Mouse (Mus musculus) midbrain, embryonic 13.5 days (tissue): ENCODE results near the gene Pdzrn4. TPM values are rescaled to one million over a fixed set of nuclear protein-coding genes. Genes with fewer than 3 reads are reported as not detected.

Source experiments
- ATAC-seq: fragments of 200-750 bp; cut with Nextera tagmentation; 2 replicates; pipeline ENCODE4 v1.8.0; 2017; ENCODE audit warnings: mild to moderate bottlenecking, moderate TSS enrichment, moderate library complexity
- H3K27ac ChIP-seq: fragments of 300-500 bp; sonication (generic); 2 replicates; pipeline ENCODE4 v1.5.1; 2015; ENCODE audit warnings: inconsistent platforms, mild to moderate bottlenecking, moderate library complexity
- H3K27me3 ChIP-seq: fragments of 300-500 bp; sonication (generic); 2 replicates; pipeline ENCODE4 v1.6.1; 2015; ENCODE audit warnings: mild to moderate bottlenecking, inconsistent platforms
- H3K36me3 ChIP-seq: fragments of 300-500 bp; sonication (generic); 2 replicates; pipeline ENCODE4 v1.6.1; 2015; ENCODE audit warnings: mild to moderate bottlenecking, inconsistent platforms
- H3K4me1 ChIP-seq: fragments of 300-500 bp; sonication (generic); replicated peaks from 2 replicates; pipeline ENCODE4 v1.6.1; 2015; ENCODE audit warnings: inconsistent platforms
- H3K4me2 ChIP-seq: fragments of 300-500 bp; sonication (generic); replicated peaks from 2 replicates; pipeline ENCODE4 v1.6.1; 2015; ENCODE audit warnings: moderate library complexity, mild to moderate bottlenecking, inconsistent platforms
- H3K4me3 ChIP-seq: fragments of 300-500 bp; sonication (generic); replicated peaks from 2 replicates; pipeline ENCODE4 v1.5.1; 2015; ENCODE audit warnings: mild to moderate bottlenecking, inconsistent platforms
- H3K9ac ChIP-seq: fragments of 300-500 bp; sonication (generic); replicated peaks from 2 replicates; pipeline ENCODE4 v1.6.1; 2015; ENCODE audit warnings: mild to moderate bottlenecking, inconsistent platforms
- H3K9me3 ChIP-seq: fragments of 300-500 bp; sonication (generic); 2 replicates; pipeline ENCODE4 v1.6.1; 2016; ENCODE audit warnings: mild to moderate bottlenecking, inconsistent platforms
- WGBS: fragments of 180-500 bp; shearing (Covaris S2); methylation state at CpG from one replicate; pipeline ENCODE4 v1.1.7; 2015; 5-methylcytosine and 5-hydroxymethylcytosine counted together
- polyA plus RNA-seq: library from polyadenylated mRNA; unstranded; fragments of >200 nt; fragmentation: Nextera tagmentation; extraction: Ambion mirVana; gene quantifications from 2 replicates; pipeline ENCODE4 v1.2.1, GENCODE M21; 2015

The Pdzrn4 gene
- polyA plus RNA-seq, 1 experiment from 2014 or later = 23.8 TPM

DNA sequence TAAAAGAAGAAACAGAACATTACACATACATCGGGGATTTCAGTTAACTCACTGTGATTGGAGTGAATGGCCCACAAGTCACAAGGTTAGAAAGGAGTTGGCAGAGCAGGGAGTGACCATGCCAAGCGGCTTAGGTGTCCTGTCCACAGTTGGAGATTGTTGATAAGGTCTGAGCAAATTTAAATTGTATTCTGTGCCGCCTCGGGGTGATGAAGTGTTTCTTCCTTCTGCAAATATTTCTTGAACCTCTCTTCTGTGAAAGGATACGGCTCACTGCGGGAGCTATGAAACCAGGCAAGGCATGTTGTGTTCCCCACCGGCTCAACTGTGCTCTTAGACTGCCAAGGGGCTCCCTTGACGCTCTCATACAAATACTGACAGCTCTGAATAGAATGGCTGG is 112.7 kb downstream of the Pdzrn4 start:
- no peak for ATAC-seq
- Histone ChIP-seq H3K4me1 (no peaks in the 10 kb centered on the region), H3K27me3 (no peaks in the 10 kb centered on the region), H3K36me3 (no peaks in the 10 kb centered on the region), H3K27ac (no peak overlapping the region), H3K9me3 (no peaks in the 10 kb centered on the region), H3K9ac (no peak overlapping the region), H3K4me3 (no peak overlapping the region), H3K4me2 (no peak overlapping the region)
- WGBS = 86% methylated on average over 8 of the region's 8 CpGs

DNA sequence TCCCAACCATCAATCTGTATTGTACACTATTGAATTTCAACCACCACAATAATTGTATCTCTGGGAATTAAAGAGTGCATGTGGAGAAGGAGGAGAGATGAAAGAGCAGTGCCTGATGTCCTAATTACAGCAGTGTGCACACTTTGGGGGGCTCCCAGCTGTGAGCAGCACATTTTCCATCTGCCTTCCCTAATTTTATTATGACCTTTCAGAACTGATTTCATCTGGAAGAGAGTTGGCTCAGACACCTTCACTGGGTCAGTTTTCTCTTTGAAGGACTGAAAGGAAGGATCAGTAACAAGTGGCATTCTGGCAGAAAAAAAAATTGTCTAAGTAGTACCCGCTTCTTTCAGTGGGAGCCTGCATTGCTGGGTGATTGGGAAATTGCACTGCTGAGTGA is 119.0 kb downstream of the Pdzrn4 start:
- peaks cover 3% of the 10 kb centered on the region for H3K4me1 ChIP-seq
- H3K9me3 ChIP-seq = no peaks in the 10 kb centered on the region
- no peak overlapping the region for H3K4me2 ChIP-seq
- ATAC-seq = no peak
- H3K27me3 ChIP-seq = no peaks in the 10 kb centered on the region
- H3K4me3 ChIP-seq = no peak overlapping the region
- no peak overlapping the region for H3K9ac ChIP-seq
- H3K27ac ChIP-seq = no peak overlapping the region
- no peaks in the 10 kb centered on the region for H3K36me3 ChIP-seq
- 56% methylated on average over 1 of the region's 1 CpGs for WGBS

DNA sequence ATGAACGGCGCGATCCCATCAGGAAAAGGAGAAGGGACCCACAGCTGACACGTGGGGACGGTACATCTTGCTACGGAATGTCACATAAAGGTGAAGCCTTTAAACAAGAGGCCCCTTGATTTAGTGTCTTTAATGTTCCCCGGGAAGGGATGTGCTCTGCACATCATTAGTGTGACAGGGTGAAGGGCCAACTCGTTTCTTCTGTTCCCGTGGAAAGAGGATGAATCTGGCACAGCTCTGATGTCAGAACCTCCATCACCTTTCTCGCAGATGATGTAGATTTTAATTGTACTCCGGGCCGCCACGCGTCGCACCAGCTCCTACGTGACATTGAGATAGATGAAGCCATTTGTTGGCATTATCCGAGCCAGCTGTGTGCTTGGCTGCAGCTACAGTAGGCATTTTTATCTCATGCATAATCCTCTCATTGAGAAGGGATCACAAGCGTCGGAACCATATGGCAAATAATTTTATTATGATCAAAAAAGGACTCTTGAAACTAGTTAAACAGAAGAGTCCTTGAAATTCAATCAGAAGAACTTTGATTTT is 124.1 kb downstream of the Pdzrn4 start:
- H3K4me2 ChIP-seq = peak overlapping the region; percentile 34; the same call in 1 of the 2 replicates
- peak overlapping the region; percentile 1; the same call in 1 of the 2 replicates for H3K27ac ChIP-seq

DNA sequence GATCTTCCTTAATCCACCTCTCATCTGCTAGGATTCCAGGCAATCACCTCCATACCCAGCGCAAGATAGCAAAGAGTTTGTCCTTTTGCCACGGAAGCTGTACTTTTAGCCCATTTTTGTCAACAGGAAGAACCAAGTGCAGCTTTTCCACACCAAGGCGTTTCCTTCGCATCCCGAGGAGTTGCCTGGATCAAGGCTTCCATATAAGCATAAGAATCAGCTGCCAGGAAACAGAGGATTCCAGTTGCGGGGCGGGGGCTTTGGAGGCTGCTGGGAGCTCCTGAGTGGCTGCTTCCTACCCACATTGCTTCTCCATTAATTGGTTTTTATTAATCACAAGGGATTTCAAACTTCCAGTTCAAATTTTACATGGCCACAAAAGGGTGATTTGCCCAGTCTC is 125.0 kb downstream of the Pdzrn4 start:
- ATAC-seq = no peak
- Histone ChIP-seq H3K9ac (no peak overlapping the region), H3K27ac (no peak overlapping the region; the same call in 1 of the 2 replicates), H3K4me2 (peak overlapping the region; percentile 19), H3K36me3 (no peaks in the 10 kb centered on the region), H3K27me3 (no peaks in the 10 kb centered on the region), H3K4me3 (no peak overlapping the region), H3K9me3 (peaks cover under 1% of the 10 kb centered on the region; the same call in 1 of the 2 replicates), H3K4me1 (peaks cover 23% of the 10 kb centered on the region)
- 27% methylated on average over 7 of the region's 7 CpGs for WGBS

More for the DNA sequence above, 124.1 kb downstream of the Pdzrn4 start:
- WGBS = 39% methylated on average over 19 of the region's 19 CpGs
- Histone ChIP-seq H3K4me3 (no peak overlapping the region), H3K36me3 (no peaks in the 10 kb centered on the region), H3K27me3 (no peaks in the 10 kb centered on the region), H3K9ac (no peak overlapping the region), H3K9me3 (no peaks in the 10 kb centered on the region), H3K4me1 (peaks cover 23% of the 10 kb centered on the region)
- ATAC-seq = peak; percentile 73

DNA sequence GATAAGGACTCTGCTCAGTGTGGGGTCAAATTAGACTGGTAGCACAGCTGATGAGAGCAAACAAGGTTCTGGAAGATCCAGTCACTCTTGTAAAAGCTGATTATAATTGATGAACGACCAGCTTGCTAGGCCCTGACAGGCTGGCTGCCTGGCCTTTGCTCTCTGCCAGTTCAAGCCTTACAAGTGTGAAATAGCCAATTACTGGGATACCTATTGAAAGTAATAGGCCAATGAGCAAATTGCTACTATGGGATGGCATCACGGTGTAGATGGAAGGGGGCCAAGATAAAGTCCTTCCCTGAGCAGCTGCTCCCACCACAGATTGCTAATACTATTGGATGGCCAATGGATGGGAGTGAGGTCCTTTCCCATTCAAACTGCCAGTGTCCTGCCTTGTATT is 128.2 kb downstream of the Pdzrn4 start:
- Histone ChIP-seq H3K4me1 (peaks cover 23% of the 10 kb centered on the region), H3K4me3 (no peak overlapping the region), H3K27ac (no peak overlapping the region), H3K27me3 (no peaks in the 10 kb centered on the region), H3K4me2 (no peak overlapping the region), H3K36me3 (no peaks in the 10 kb centered on the region), H3K9me3 (peaks cover 5% of the 10 kb centered on the region; the same call in 1 of the 2 replicates), H3K9ac (no peak overlapping the region)
- 15% methylated on average over 2 of the region's 2 CpGs for WGBS
- ATAC-seq = peak; percentile 58; the same call in 1 of the 2 replicates

DNA sequence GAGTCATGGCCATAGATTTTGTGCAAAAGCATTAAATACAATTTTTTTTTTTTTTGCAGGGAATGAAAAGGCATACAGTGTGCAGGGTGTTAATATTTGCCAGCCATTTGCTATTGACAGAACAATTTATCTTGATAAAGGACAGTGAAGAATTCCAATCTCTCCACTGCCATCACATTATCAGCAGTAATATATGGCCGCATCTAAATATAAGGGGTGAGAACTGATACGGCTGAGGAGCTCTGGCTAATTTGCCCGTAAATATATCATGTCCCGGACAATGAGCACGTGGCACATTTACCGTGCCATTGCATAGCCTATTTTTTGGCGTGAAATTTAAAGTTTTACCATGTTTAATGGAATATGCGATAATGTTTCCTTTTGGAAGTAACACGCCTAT is 128.7 kb downstream of the Pdzrn4 start:
- Histone ChIP-seq H3K4me3 (no peak overlapping the region), H3K27me3 (no peaks in the 10 kb centered on the region), H3K36me3 (no peaks in the 10 kb centered on the region), H3K4me1 (peaks cover 22% of the 10 kb centered on the region), H3K9me3 (peaks cover 5% of the 10 kb centered on the region; the same call in 1 of the 2 replicates), H3K27ac (no peak overlapping the region), H3K4me2 (no peak overlapping the region), H3K9ac (no peak overlapping the region)
- WGBS = 91% methylated on average over 9 of the region's 9 CpGs
- no peak for ATAC-seq

DNA sequence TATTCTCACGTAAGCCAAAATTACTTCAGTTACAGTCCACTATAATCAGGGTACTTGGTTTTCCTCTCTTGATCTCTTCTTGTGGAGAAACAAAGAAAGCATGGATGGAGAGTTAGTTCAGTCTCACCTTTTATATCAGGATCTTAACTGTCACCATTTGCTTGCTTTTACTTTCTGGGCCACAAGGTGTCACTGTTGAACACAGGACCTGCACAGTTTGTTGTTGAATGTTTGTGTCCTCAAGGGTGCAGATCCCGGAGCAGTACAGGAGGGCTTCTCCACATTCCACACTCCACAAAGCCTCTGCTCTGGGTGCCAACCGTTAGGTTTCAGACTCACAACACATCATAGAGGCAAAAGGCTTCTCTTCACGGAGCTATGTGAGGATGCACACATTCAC is 130.1 kb downstream of the Pdzrn4 start:
- no peak overlapping the region for H3K27ac ChIP-seq
- no peak overlapping the region for H3K4me3 ChIP-seq
- H3K36me3 ChIP-seq = no peaks in the 10 kb centered on the region
- H3K9ac ChIP-seq = no peak overlapping the region
- peaks cover 5% of the 10 kb centered on the region; the same call in 1 of the 2 replicates for H3K9me3 ChIP-seq
- no peak overlapping the region for H3K4me2 ChIP-seq
- WGBS = 71% methylated on average over 4 of the region's 4 CpGs
- H3K27me3 ChIP-seq = no peaks in the 10 kb centered on the region
- peaks cover 10% of the 10 kb centered on the region for H3K4me1 ChIP-seq
- ATAC-seq = no peak

DNA sequence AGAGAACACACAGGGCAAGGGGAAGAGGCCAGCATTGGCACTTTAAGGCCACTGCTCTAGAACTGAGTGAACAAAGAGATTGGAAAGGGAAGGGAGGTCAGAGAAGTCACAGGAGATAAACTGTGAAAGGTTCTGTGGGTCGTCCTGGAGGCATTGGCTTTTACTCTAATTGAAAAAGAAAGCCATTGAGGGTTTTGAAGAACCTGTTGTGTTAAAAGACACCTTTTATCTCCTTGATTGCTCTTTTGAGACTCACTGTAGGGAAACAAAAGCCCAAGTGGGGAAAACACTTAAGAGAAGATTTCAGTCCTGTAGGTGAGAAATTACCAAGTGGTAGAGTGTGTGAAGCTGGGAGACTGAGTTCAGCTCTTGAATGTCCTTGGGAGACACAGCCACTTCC is 146.6 kb downstream of the Pdzrn4 start:
- Histone ChIP-seq H3K4me3 (no peak overlapping the region), H3K36me3 (no peaks in the 10 kb centered on the region), H3K4me2 (no peak overlapping the region), H3K9me3 (no peaks in the 10 kb centered on the region), H3K4me1 (no peaks in the 10 kb centered on the region; the same call in 1 of the 2 replicates), H3K27ac (no peak overlapping the region), H3K9ac (no peak overlapping the region), H3K27me3 (no peaks in the 10 kb centered on the region; the same call in 1 of the 2 replicates)
- 7% methylated on average over 1 of the region's 1 CpGs for WGBS
- ATAC-seq = no peak

DNA sequence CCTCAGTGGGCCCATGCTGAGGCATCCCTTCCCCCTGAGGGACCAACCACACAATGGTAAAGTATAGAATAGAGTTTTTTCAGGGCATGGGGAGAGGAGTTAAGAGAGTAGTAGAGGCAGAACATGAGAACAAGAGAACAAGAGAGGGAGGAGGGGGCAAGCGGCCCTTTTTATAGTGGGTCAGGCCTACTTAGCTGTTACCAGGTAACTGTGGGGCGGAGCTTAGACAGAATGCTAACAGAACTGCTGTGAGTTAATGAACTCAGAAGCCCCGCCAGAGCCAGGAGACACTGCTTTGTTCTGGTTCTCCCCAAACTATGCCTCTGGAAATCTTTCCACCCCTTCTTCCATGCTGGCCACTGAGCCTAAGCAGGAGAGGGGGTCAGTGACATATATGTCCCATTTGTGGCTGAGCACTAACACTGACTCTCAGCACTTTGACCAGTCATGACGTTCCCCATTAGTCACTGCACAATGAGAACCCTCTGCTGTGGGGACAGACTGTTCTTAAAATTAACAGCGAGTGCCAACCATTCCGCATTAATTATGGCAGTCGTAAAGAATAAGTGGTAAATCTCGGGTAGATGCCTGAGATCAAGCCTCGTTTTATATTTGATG is 150.7 kb downstream of the Pdzrn4 start:
- no peaks in the 10 kb centered on the region for H3K27me3 ChIP-seq
- no peak overlapping the region for H3K4me3 ChIP-seq
- no peak overlapping the region for H3K9ac ChIP-seq
- H3K36me3 ChIP-seq = no peaks in the 10 kb centered on the region
- H3K27ac ChIP-seq = no peak overlapping the region
- no peak for ATAC-seq
- 70% methylated on average over 9 of the region's 9 CpGs for WGBS
- H3K4me1 ChIP-seq = no peaks in the 10 kb centered on the region; the same call in 1 of the 2 replicates
- no peaks in the 10 kb centered on the region for H3K9me3 ChIP-seq
- H3K4me2 ChIP-seq = no peak overlapping the region

DNA sequence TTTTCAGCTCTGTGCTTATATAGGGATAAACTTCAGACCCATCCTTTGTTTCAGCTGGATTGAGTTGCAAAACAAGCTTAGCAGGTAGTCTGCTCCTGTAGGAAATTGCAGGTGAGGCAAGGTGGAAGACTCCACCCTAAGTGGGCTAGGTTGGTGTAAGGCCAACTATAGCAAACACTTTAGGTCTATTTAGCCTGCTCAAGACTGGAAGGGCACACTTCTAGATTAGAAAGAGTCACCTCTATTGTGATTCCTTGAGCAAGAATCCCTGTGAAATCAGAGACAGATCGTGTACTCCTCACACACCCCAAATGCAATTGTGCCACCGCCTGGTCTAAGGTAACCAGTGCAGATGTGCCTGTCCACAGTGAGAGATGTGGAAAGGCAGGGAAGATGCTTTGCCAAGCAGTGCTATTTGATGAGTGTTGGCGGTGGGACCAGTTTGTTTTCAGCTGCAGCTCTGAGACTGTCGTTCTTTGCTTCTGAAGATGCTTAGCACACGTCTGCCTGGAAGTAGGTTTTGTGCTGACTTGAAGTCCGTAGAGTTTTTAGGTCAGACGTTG is 158.4 kb downstream of the Pdzrn4 start:
- Histone ChIP-seq H3K4me1 (no peaks in the 10 kb centered on the region), H3K9ac (no peak overlapping the region), H3K4me2 (no peak overlapping the region), H3K27me3 (no peaks in the 10 kb centered on the region), H3K9me3 (no peaks in the 10 kb centered on the region), H3K4me3 (no peak overlapping the region), H3K27ac (no peak overlapping the region), H3K36me3 (no peaks in the 10 kb centered on the region)
- ATAC-seq = no peak
- 76% methylated on average over 7 of the region's 7 CpGs for WGBS

DNA sequence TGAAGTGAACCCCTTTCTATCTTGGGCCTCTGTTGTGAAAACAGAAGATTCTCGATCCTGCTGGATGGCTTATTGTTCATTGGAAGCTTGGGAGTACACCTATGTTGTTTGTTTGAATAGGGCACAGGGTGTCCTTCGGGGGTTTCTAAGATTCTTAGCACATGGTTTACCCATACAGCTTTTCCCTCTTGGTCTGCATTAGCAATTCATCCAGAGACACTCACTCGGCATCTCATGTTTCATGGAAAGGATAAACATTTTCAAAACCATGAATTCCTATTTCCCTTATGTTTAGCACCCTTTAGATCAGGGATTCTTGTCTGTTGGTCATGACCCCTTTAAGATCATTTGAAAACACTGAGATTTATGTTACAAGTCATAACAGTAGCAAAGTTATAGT is 159.0 kb downstream of the Pdzrn4 start:
- H3K4me2 ChIP-seq = no peak overlapping the region
- H3K27ac ChIP-seq = no peak overlapping the region
- ATAC-seq = no peak
- no peaks in the 10 kb centered on the region for H3K9me3 ChIP-seq
- 80% methylated on average over 3 of the region's 3 CpGs for WGBS
- no peaks in the 10 kb centered on the region for H3K36me3 ChIP-seq
- no peaks in the 10 kb centered on the region for H3K27me3 ChIP-seq
- H3K9ac ChIP-seq = no peak overlapping the region
- H3K4me1 ChIP-seq = no peaks in the 10 kb centered on the region
- no peak overlapping the region for H3K4me3 ChIP-seq

DNA sequence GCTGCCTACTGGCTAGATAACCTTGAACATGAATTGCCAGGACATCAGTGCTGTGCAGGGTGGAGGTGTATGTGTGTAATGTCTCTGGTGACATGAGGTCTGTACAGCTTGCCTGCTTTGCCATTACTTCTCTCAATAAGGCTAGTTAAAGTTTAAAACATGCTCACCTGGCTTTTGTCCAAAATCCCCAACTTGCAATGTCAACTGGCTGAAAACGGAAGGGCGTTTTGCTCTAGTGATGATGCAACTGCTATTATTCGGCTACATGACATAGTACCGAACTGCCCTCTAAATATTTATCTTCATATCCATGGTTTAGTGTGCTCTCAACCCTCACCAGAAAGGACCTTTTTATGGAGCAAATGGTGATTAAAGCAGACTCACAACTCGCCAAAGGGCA is 161.9 kb downstream of the Pdzrn4 start:
- no peak overlapping the region for H3K4me2 ChIP-seq
- no peak for ATAC-seq
- WGBS = 87% methylated on average over 5 of the region's 5 CpGs

More for the DNA sequence above, 161.9 kb downstream of the Pdzrn4 start:
- Histone ChIP-seq H3K9ac (no peak overlapping the region), H3K36me3 (no peaks in the 10 kb centered on the region), H3K27me3 (no peaks in the 10 kb centered on the region), H3K4me3 (no peak overlapping the region), H3K27ac (no peak overlapping the region), H3K4me1 (no peaks in the 10 kb centered on the region), H3K9me3 (no peaks in the 10 kb centered on the region)
